Mouse (Mus musculus) megakaryocyte-erythroid progenitor cell, adult 5-6 weeks (primary cell): ENCODE measurements around the gene Zscan4f. TPM values are rescaled to one million over a fixed set of nuclear protein-coding genes. Genes with fewer than 3 reads are reported as not detected.
"Not testable (repeated sequence)": the region's sequence is repeated elsewhere in the genome, so short reads cannot be mapped to it uniquely, and the experiment has no call there.

Experiments
- ATAC-seq: replicated peaks from 2 replicates; pipeline ENCODE4 v1.8.0; 2016; ENCODE audit warnings: mild to moderate bottlenecking, inconsistent platforms; ENCODE audit not compliant: severe bottlenecking, poor library complexity, low FRiP score, low TSS enrichment
- total RNA-seq, 2 experiments: library from RNA; stranded (forward) in 1 of 2; stranded (reverse) in 1 of 2; fragments of 200-1000, 215-1000 nt in 1 of 2; fragments of >200 nt in 1 of 2; fragmentation: Nextera tagmentation in 1 of 2; gene quantifications; 2 replicates each; pipeline ENCODE4 v1.2.3; 2014 to 2017

Zscan4f gene
- total RNA-seq (2014; fragmentation: Nextera tagmentation), result not detected in 2 replicates
- not detected in 2 replicates for total RNA-seq (2017)

- ATAC-seq, result not testable (repeated sequence)
Observed at GRCm38 (mm10) chr7:11397615-11398014, at the start of gene Zscan4f. TSS of gene Zscan4f (plus strand) at chr7:11397915.

GRCm38 (mm10) chr7:11384641-11385040 is 13.1 kb upstream of the Zscan4f start:
- ATAC-seq, result not testable (repeated sequence)

Other genes with a start within 250 kb of the Zscan4f start
- not detected in 2 replicates for gene Zscan4d, start 231.8 kb upstream of the Zscan4f start, total RNA-seq (2014; fragmentation: Nextera tagmentation)
- gene Zscan4d, start 231.8 kb upstream of the Zscan4f start, total RNA-seq (2017), result not detected in 2 replicates
- gene Zscan4e, start 87.2 kb upstream of the Zscan4f start, total RNA-seq (2014; fragmentation: Nextera tagmentation), result not detected in 2 replicates
- not detected in 2 replicates for gene Zscan4e, start 87.2 kb upstream of the Zscan4f start, total RNA-seq (2017)
- gene Zscan4-ps2, start 116.4 kb downstream of the Zscan4f start, total RNA-seq (2014; fragmentation: Nextera tagmentation), result not detected in 2 replicates
- gene Zscan4-ps2, start 116.4 kb downstream of the Zscan4f start, total RNA-seq (2017), result not detected in 2 replicates
- not detected in 2 replicates for gene Zscan4-ps3, start 211.4 kb downstream of the Zscan4f start, total RNA-seq (2014; fragmentation: Nextera tagmentation)
- gene Zscan4-ps3, start 211.4 kb downstream of the Zscan4f start, total RNA-seq (2017), result not detected in 2 replicates